ENCODE assay signal across 9 mouse cellular contexts in the genomic region with DNA sequence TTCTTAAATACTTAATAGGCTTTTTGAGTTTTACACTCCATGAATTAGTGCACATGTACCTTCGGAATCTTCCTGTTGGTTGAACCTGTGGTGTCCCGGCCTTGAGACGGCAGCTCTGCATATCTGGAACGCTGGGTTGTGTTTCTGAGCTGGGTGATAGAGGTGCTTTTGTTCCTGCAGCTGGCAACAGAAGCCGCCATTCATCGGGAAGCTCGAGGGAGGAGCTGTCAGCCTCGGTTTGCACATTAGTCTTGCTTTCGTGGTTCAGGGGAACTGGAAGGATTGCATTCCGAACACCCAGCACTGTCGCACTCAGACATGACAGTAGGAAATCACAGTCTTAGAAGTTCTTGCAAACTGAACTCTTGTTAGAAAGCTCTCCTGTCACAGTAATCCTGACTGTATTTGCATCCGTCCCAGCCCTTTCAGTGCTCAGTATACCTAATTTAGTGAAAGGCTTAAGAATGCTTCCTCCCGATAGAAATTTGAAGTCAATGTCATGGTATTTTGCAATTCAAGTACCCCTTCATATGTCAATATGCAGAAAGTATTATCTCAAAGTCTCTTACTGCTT.
A peak's percentile ranks its signal among the peaks of the same experiment; 100 is the strongest.
DNase-seq lines count a peak whose midpoint lies in the region; ATAC-seq lines count a peak whose summit lies in the region.
"Had no signal": no experiment of that assay in that cellular context is flagged by ENCODE, and none has a peak within 500 bp of the region (broad histone marks: within the 10 kb centered on the region; RNA-seq: fewer than 3 reads in every experiment).

No protein-coding gene starts in this region.

- WGBS in hindbrain, embryonic 15.5 days, result 11% methylated on average over 13 of the region's 13 CpGs
- 7% methylated on average over 13 of the region's 13 CpGs for WGBS in midbrain, embryonic 13.5 days

- peak overlapping the region; percentile 9; the same call in 1 of the 2 replicates for H3K4me2 ChIP-seq in hindbrain, embryonic 15.5 days
- H3K4me2 ChIP-seq in midbrain, embryonic 13.5 days (replicated peaks), result 0 out of 2 replicates have a peak overlapping the region, but pooled peaks have one; percentile 9

- no peak overlapping the region for H3K9ac ChIP-seq in hindbrain, embryonic 15.5 days
- no peak overlapping the region for H3K9ac ChIP-seq in midbrain, embryonic 13.5 days (replicated peaks)

- H3K36me3 ChIP-seq in hindbrain, embryonic 15.5 days, result 0 out of 2 replicates have a peak, but pooled peaks cover 6% of the 10 kb centered on the region
- H3K36me3 ChIP-seq in midbrain, embryonic 13.5 days, result peaks cover 17% of the 10 kb centered on the region; the same call in 1 of the 2 replicates

- ATAC-seq in frontal cortex, adult (ENCODE audit: low TSS enrichment), result peak; percentile 78
- ATAC-seq in hindbrain, embryonic 15.5 days (ENCODE audit: low FRiP score, low read depth), result peak; percentile 37
- peak; percentile 49; the same call in 1 of the 2 replicates for ATAC-seq in midbrain, embryonic 13.5 days
- ATAC-seq in megakaryocyte-erythroid progenitor cell, adult 5-6 weeks (replicated peaks; ENCODE audit: low FRiP score, low TSS enrichment, poor library complexity, severe bottlenecking), result no peak

- H3K4me1 ChIP-seq in hindbrain, embryonic 15.5 days (replicated peaks), result peaks cover 35% of the 10 kb centered on the region
- peaks cover 49% of the 10 kb centered on the region for H3K4me1 ChIP-seq in midbrain, embryonic 13.5 days (replicated peaks)

- no peak overlapping the region for H3K4me3 ChIP-seq in hindbrain, embryonic 15.5 days
- no peak overlapping the region for H3K4me3 ChIP-seq in midbrain, embryonic 13.5 days (replicated peaks)

- H3K9me3 ChIP-seq in hindbrain, embryonic 15.5 days, result no peaks in the 10 kb centered on the region
- H3K9me3 ChIP-seq in midbrain, embryonic 13.5 days, result no peaks in the 10 kb centered on the region

- DNase-seq in frontal cortex, postnatal 14 days (ENCODE audit: low spot score in 2 of 2), result no peak
- peak; percentile 84 for DNase-seq in embryo, embryonic 10 days (ENCODE audit: low spot score)
- no peak for DNase-seq in spleen, postnatal 14 days (ENCODE audit: low spot score in 2 of 2)
- no peak for DNase-seq in cerebellum, postnatal 36 days
- DNase-seq: adrenal gland, adult 2 months had no signal

- H3K27me3 ChIP-seq in hindbrain, embryonic 15.5 days, result no peaks in the 10 kb centered on the region
- no peaks in the 10 kb centered on the region for H3K27me3 ChIP-seq in midbrain, embryonic 13.5 days

- H3K27ac ChIP-seq in hindbrain, embryonic 15.5 days (replicated peaks), result peak overlapping the region; percentile 70
- H3K27ac ChIP-seq in midbrain, embryonic 13.5 days, result peak overlapping the region; percentile 75
